Mouse (Mus musculus) G1E (cell line): ENCODE results near the gene Bcl6.

ENCODE experiments used
- CTCF ChIP-seq: IDR thresholded peaks from 2 replicates; pipeline ENCODE4 v1.5.1; 2012; ENCODE audit warnings: low read depth, low read length, inconsistent platforms, mixed read lengths
- GATA1 ChIP-seq: IDR thresholded peaks from 2 replicates; pipeline ENCODE4 v1.6.1; 2012; ENCODE audit warnings: borderline replicate concordance, low read length, inconsistent platforms, mixed read lengths
- POLR2AphosphoS5 ChIP-seq: IDR thresholded peaks from 2 replicates; pipeline ENCODE4 v1.6.1; 2012; ENCODE audit warnings: low read depth, low read length, inconsistent platforms; ENCODE audit not compliant: insufficient replicate concordance
- TAL1 ChIP-seq: conservative IDR thresholded peaks from 2 replicates; pipeline ENCODE4 v1.6.1; 2012; ENCODE audit warnings: low read depth, low read length, inconsistent platforms, mixed read lengths

- TF ChIP-seq CTCF (no peak), GATA1 (no peak), TAL1 (no peak), POLR2AphosphoS5 (no peak)
Measured at GRCm38 (mm10) chr16:23944801-23945200, 43.9 kb downstream of the Bcl6 start.
